Mouse (Mus musculus) leukemia stem cell, adult 10-12 weeks (primary cell): Measurements from ENCODE around the gene Rxrb. TPM values are rescaled to one million over a fixed set of nuclear protein-coding genes. Genes with fewer than 3 reads are reported as not detected.

Source experiments
- polyA plus RNA-seq: library from polyadenylated mRNA; stranded (reverse); fragments of >175 nt; gene quantifications from 2 replicates; pipeline ENCODE4 v1.2.3, GENCODE M21; 2012; ENCODE audit warnings: low replicate concordance

The Rxrb gene
- polyA plus RNA-seq: 269 and 299 TPM in 2 replicates

GRCm38 (mm10) chr17:34031465-34032173 lies at the start of gene Rxrb, which contains the start of gene Slc39a7:
Gene Rxrb (plus strand): TSS chr17:34031812.
Gene Slc39a7 (minus strand): TSS chr17:34031682.

GRCm38 (mm10) chr17:34000150-34000537 lies 31.5 kb upstream of the Rxrb start, which contains the start of gene H2-K1:
Gene H2-K1 (minus strand): TSS chr17:34000347.

GRCm38 (mm10) chr17:34024317-34024821 lies 7.2 kb upstream of the Rxrb start, which contains the start of gene Ring1:
Gene Ring1 (minus strand): TSS chr17:34024680.

GRCm38 (mm10) chr17:34027656-34028223 lies 3.9 kb upstream of the Rxrb start, which contains the start of gene H2-Ke6:
Gene H2-Ke6 (minus strand): TSS chr17:34028060.

GRCm38 (mm10) chr17:34038878-34039561 lies 7.4 kb downstream of the Rxrb start, which contains the start of gene Col11a2:
Gene Col11a2 (plus strand): TSS chr17:34039437.

Other genes with a start within 250 kb of the Rxrb start
- gene Angptl4, start 250.0 kb upstream of the Rxrb start, polyA plus RNA-seq: 3.9 and 15.1 TPM in 2 replicates
- gene Kank3, start 221.3 kb upstream of the Rxrb start, polyA plus RNA-seq: 2.1 and 3.0 TPM in 2 replicates
- 128 and 1,150 TPM in 2 replicates for gene Rps28, start 207.2 kb upstream of the Rxrb start, polyA plus RNA-seq
- 623 and 660 TPM in 2 replicates for gene Ndufa7, start 207.2 kb upstream of the Rxrb start, polyA plus RNA-seq
- 29.9 and 33.2 TPM in 2 replicates for gene Cd320, start 188.7 kb upstream of the Rxrb start, polyA plus RNA-seq
- gene Gm7029, start 158.0 kb upstream of the Rxrb start, polyA plus RNA-seq: not detected in 2 replicates
- gene Kifc1, start 141.2 kb upstream of the Rxrb start, polyA plus RNA-seq: 74.4 and 87.4 TPM in 2 replicates
- gene Platr17, start 126.7 kb upstream of the Rxrb start, polyA plus RNA-seq: not detected in 2 replicates
- gene Daxx, start 122.4 kb upstream of the Rxrb start, polyA plus RNA-seq: 28.6 and 32.1 TPM in 2 replicates
- gene Tapbp, start 115.9 kb upstream of the Rxrb start, polyA plus RNA-seq: 473 and 728 TPM in 2 replicates
- 60.2 and 119 TPM in 2 replicates for gene Zbtb22, start 115.9 kb upstream of the Rxrb start, polyA plus RNA-seq
- gene Rgl2, start 102.3 kb upstream of the Rxrb start, polyA plus RNA-seq: 141 and 230 TPM in 2 replicates
- 74.5 and 89.8 TPM in 2 replicates for gene Pfdn6, start 91.5 kb upstream of the Rxrb start, polyA plus RNA-seq
- gene Wdr46, start 91.2 kb upstream of the Rxrb start, polyA plus RNA-seq: 94.9 and 266 TPM in 2 replicates
- 16.7 and 18.6 TPM in 2 replicates for gene B3galt4, start 80.3 kb upstream of the Rxrb start, polyA plus RNA-seq
- gene Vps52, start 76.0 kb upstream of the Rxrb start, polyA plus RNA-seq: 51.6 and 65.2 TPM in 2 replicates
- 29.1 and 64.5 TPM in 2 replicates for gene Rps18, start 75.8 kb upstream of the Rxrb start, polyA plus RNA-seq
- gene H2-K1, start 31.5 kb upstream of the Rxrb start, polyA plus RNA-seq: 253 and 752 TPM in 2 replicates
- 42.1 and 63.7 TPM in 2 replicates for gene Ring1, start 7.1 kb upstream of the Rxrb start, polyA plus RNA-seq
- gene H2-Ke6, start 3.8 kb upstream of the Rxrb start, polyA plus RNA-seq: 50.7 and 105 TPM in 2 replicates
- gene Slc39a7, start 130 bp upstream of the Rxrb start, polyA plus RNA-seq: 36.5 and 105 TPM in 2 replicates
- 8.5 and 40.3 TPM in 2 replicates for gene Col11a2, start 7.6 kb downstream of the Rxrb start, polyA plus RNA-seq
- 9.6 and 71.7 TPM in 2 replicates for gene H2-Oa, start 60.5 kb downstream of the Rxrb start, polyA plus RNA-seq
- 29.6 and 120 TPM in 2 replicates for gene H2-DMa, start 87.7 kb downstream of the Rxrb start, polyA plus RNA-seq
- 446 and 549 TPM in 2 replicates for gene Brd2, start 90.8 kb downstream of the Rxrb start, polyA plus RNA-seq
- 73.6 and 78.6 TPM in 2 replicates for gene H2-DMb2, start 111.5 kb downstream of the Rxrb start, polyA plus RNA-seq
- 2.3 and 4.0 TPM in 2 replicates for gene H2-DMb1, start 121.3 kb downstream of the Rxrb start, polyA plus RNA-seq
- gene Tap1, start 155.7 kb downstream of the Rxrb start, polyA plus RNA-seq: 20.7 and 59.1 TPM in 2 replicates
- gene Psmb9, start 156.0 kb downstream of the Rxrb start, polyA plus RNA-seq: 14.5 and 26.2 TPM in 2 replicates
- 66.5 and 100 TPM in 2 replicates for gene Psmb8, start 165.9 kb downstream of the Rxrb start, polyA plus RNA-seq
- 95.0 and 101 TPM in 2 replicates for gene Tap2, start 171.7 kb downstream of the Rxrb start, polyA plus RNA-seq
- gene H2-Ob, start 207.1 kb downstream of the Rxrb start, polyA plus RNA-seq: 5.9 and 8.8 TPM in 2 replicates
- 211 and 1,423 TPM in 2 replicates for gene H2-Ab1, start 225.9 kb downstream of the Rxrb start, polyA plus RNA-seq